Mouse (Mus musculus) intestine, embryonic 15.5 days (tissue): ENCODE measurements at regions not wholly inside any gene's neighbourhood (a gene's known extent, or its start where the extent isn't known, plus 50 kb on each side); places are given as distances from the start of the nearest gene placed in this dataset.

Experiments used
- ATAC-seq: fragments of 200-750 bp; cut with Nextera tagmentation; 2 replicates; pipeline ENCODE4 v1.8.0; 2017; ENCODE audit warnings: moderate TSS enrichment, moderate library complexity
- H3K27ac ChIP-seq: fragments of 300-500 bp; sonication (generic); 2 replicates; pipeline ENCODE4 v1.5.1; 2015; ENCODE audit warnings: mild to moderate bottlenecking, inconsistent platforms
- H3K27me3 ChIP-seq: fragments of 300-500 bp; sonication (generic); replicated peaks from 2 replicates; pipeline ENCODE4 v1.6.1; 2015; ENCODE audit warnings: inconsistent platforms
- H3K36me3 ChIP-seq: fragments of 300-500 bp; sonication (generic); 2 replicates; pipeline ENCODE4 v1.6.1; 2015; ENCODE audit warnings: inconsistent platforms
- H3K4me1 ChIP-seq: fragments of 300-500 bp; sonication (generic); replicated peaks from 2 replicates; pipeline ENCODE4 v1.6.1; 2015; ENCODE audit warnings: inconsistent platforms
- H3K4me2 ChIP-seq: fragments of 300-500 bp; sonication (generic); replicated peaks from 2 replicates; pipeline ENCODE4 v1.6.1; 2015; ENCODE audit warnings: mild to moderate bottlenecking, inconsistent platforms
- H3K4me3 ChIP-seq: fragments of 300-500 bp; sonication (generic); replicated peaks from 2 replicates; pipeline ENCODE4 v1.5.1; 2015; ENCODE audit warnings: inconsistent platforms
- H3K9ac ChIP-seq: fragments of 300-500 bp; sonication (generic); 2 replicates; pipeline ENCODE4 v1.6.1; 2015; ENCODE audit warnings: inconsistent platforms
- H3K9me3 ChIP-seq: fragments of 300-500 bp; sonication (generic); 2 replicates; pipeline ENCODE4 v1.6.1; 2016; ENCODE audit warnings: inconsistent platforms
- WGBS: fragments of 180-500 bp; shearing (Covaris S2); methylation state at CpG from one replicate; pipeline ENCODE4 v1.1.7; 2015; 5-methylcytosine and 5-hydroxymethylcytosine counted together

- H3K4me2 ChIP-seq, result no peak overlapping the region
- H3K4me1 ChIP-seq, result no peaks in the 10 kb centered on the region
- no peaks in the 10 kb centered on the region for H3K27me3 ChIP-seq
- ATAC-seq, result no peak
- 70% methylated on average over 12 of the region's 12 CpGs for WGBS
- no peak overlapping the region for H3K4me3 ChIP-seq
- no peak overlapping the region for H3K27ac ChIP-seq
- H3K9ac ChIP-seq, result no peak overlapping the region
- H3K9me3 ChIP-seq, result no peaks in the 10 kb centered on the region
- no peaks in the 10 kb centered on the region for H3K36me3 ChIP-seq
Observed at GRCm38 (mm10) chr1:35919840-35920734, 148.1 kb upstream of the Hs6st1 start.

GRCm38 (mm10) chr1:35924796-35925195, 143.4 kb upstream of the Hs6st1 start:
- H3K36me3 ChIP-seq, result no peaks in the 10 kb centered on the region
- H3K9me3 ChIP-seq, result no peaks in the 10 kb centered on the region
- no peak overlapping the region for H3K4me2 ChIP-seq
- WGBS, result 90% methylated on average over 4 of the region's 4 CpGs
- no peak overlapping the region for H3K27ac ChIP-seq
- H3K4me1 ChIP-seq, result peaks cover 22% of the 10 kb centered on the region
- no peak for ATAC-seq
- no peak overlapping the region for H3K4me3 ChIP-seq
- H3K27me3 ChIP-seq, result no peaks in the 10 kb centered on the region
- H3K9ac ChIP-seq, result no peak overlapping the region

DNA sequence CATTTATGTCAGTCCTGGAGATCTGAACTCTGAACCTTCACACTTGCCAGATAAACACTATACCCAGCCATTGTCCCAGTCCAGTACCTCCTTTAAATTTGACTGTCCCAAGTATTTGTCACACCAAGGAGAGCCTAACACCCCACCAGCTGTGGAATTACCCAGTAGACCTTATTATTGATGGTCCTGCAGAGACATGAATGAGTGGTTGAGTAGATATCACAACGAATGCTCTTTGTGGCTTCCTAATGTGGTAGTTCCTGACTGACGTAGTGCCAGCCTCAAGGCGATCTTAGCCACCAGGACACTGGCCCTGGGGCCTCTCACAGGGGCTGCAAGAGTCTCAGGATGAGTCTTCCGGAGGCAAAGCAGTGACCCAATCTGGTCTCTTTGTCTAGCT, 142.9 kb upstream of the Hs6st1 start:
- no peak for ATAC-seq

GRCm38 (mm10) chr1:35926191-35927048, 141.8 kb upstream of the Hs6st1 start:
- H3K4me2 ChIP-seq, result no peak overlapping the region
- no peaks in the 10 kb centered on the region for H3K36me3 ChIP-seq
- no peak overlapping the region for H3K4me3 ChIP-seq
- H3K9ac ChIP-seq, result no peak overlapping the region
- ATAC-seq, result peak; percentile 50
- no peaks in the 10 kb centered on the region for H3K27me3 ChIP-seq
- peaks cover 24% of the 10 kb centered on the region for H3K4me1 ChIP-seq
- H3K27ac ChIP-seq, result 0 out of 2 replicates have a peak overlapping the region, but pooled peaks have one; percentile 25
- H3K9me3 ChIP-seq, result no peaks in the 10 kb centered on the region
- 32% methylated on average over 5 of the region's 5 CpGs for WGBS

More for the DNA sequence above, 142.9 kb upstream of the Hs6st1 start:
- Histone ChIP-seq H3K4me3 (no peak overlapping the region), H3K27ac (no peak overlapping the region), H3K36me3 (no peaks in the 10 kb centered on the region), H3K9ac (no peak overlapping the region), H3K9me3 (no peaks in the 10 kb centered on the region), H3K27me3 (no peaks in the 10 kb centered on the region), H3K4me1 (peaks cover 24% of the 10 kb centered on the region), H3K4me2 (no peak overlapping the region)
- 92% methylated on average over 4 of the region's 4 CpGs for WGBS

GRCm38 (mm10) chr1:35927049-35927415, 141.2 kb upstream of the Hs6st1 start:
- ATAC-seq, result no peak
- Histone ChIP-seq H3K36me3 (no peaks in the 10 kb centered on the region), H3K4me3 (no peak overlapping the region), H3K9ac (no peak overlapping the region), H3K27me3 (no peaks in the 10 kb centered on the region), H3K9me3 (no peaks in the 10 kb centered on the region), H3K4me2 (no peak overlapping the region), H3K27ac (no peak overlapping the region), H3K4me1 (peaks cover 24% of the 10 kb centered on the region)
- WGBS, result 26% methylated on average over 3 of the region's 3 CpGs

- H3K27me3 ChIP-seq, result no peaks in the 10 kb centered on the region
- no peak overlapping the region for H3K4me2 ChIP-seq
- peaks cover 23% of the 10 kb centered on the region for H3K4me1 ChIP-seq
- no peak overlapping the region for H3K27ac ChIP-seq
- H3K9me3 ChIP-seq, result no peaks in the 10 kb centered on the region
- H3K4me3 ChIP-seq, result no peak overlapping the region
- no peak for ATAC-seq
- no peaks in the 10 kb centered on the region for H3K36me3 ChIP-seq
- H3K9ac ChIP-seq, result no peak overlapping the region
- WGBS, result 31% methylated on average over 3 of the region's 3 CpGs
Observed at GRCm38 (mm10) chr1:35930351-35930750, 137.8 kb upstream of the Hs6st1 start.

GRCm38 (mm10) chr1:35931056-35931455, 137.1 kb upstream of the Hs6st1 start:
- WGBS, result 54% methylated on average over 7 of the region's 7 CpGs
- ATAC-seq, result peak; percentile 84
- Histone ChIP-seq H3K9me3 (no peaks in the 10 kb centered on the region), H3K4me1 (peaks cover 16% of the 10 kb centered on the region), H3K27me3 (no peaks in the 10 kb centered on the region), H3K36me3 (no peaks in the 10 kb centered on the region), H3K4me3 (no peak overlapping the region), H3K4me2 (no peak overlapping the region), H3K9ac (no peak overlapping the region), H3K27ac (no peak overlapping the region)

DNA sequence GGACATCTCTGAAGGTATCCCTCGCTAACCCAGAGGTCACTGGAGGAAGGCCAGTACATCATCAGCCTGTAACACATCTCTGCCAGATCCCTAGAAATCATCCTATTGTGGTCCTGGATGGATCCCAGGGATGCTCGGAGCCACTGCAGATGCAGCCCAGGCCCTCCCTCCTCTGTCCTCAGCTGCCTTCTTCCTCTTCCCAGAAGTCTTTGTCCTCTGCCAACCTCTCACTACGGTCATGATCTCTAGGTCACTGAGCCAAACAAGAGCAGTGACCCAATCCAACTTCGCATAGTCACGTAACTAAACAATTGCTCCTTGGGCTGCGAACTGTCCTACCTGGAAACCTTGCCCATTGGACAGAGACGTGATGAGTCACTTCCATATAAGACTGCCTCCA, 134.7 kb upstream of the Hs6st1 start:
- WGBS, result 91% methylated on average over 7 of the region's 7 CpGs
- Histone ChIP-seq H3K4me1 (0 out of 2 replicates have a peak, but pooled peaks cover 4% of the 10 kb centered on the region), H3K27ac (no peak overlapping the region), H3K27me3 (no peaks in the 10 kb centered on the region), H3K4me2 (no peak overlapping the region), H3K9me3 (no peaks in the 10 kb centered on the region), H3K36me3 (no peaks in the 10 kb centered on the region), H3K4me3 (no peak overlapping the region), H3K9ac (no peak overlapping the region)
- no peak for ATAC-seq

DNA sequence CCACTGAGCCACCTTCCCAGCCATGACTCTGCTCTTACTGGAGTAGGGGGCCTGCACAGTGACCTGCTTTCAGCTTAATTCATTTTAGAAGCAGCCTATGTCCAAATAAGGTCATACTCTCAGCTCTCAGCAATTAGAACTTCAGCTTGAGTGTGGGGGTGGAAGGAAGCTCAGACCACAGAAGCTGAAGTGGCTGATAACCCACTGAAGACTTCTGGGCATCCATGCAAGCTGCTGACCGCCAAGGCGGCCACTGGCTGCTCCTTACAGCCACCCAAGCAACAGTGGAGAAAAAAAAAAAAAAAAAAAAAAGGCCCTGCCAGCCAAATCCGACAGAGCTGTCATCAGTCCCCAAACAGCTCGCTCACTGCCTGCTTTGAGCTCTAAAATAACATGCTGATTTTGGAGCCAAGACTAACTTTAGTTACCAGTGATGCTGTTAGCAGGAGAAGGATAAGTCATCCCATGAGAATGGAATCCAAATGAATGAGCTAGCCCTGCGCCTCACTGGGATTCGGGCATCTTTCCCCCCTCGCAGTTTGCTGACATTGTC, 133.0 kb upstream of the Hs6st1 start:
- ATAC-seq, result no peak
- no peak overlapping the region for H3K27ac ChIP-seq
- H3K27me3 ChIP-seq, result no peaks in the 10 kb centered on the region
- no peaks in the 10 kb centered on the region for H3K4me1 ChIP-seq
- WGBS, result 67% methylated on average over 7 of the region's 7 CpGs
- H3K36me3 ChIP-seq, result no peaks in the 10 kb centered on the region
- H3K4me3 ChIP-seq, result no peak overlapping the region
- H3K9ac ChIP-seq, result no peak overlapping the region
- H3K9me3 ChIP-seq, result no peaks in the 10 kb centered on the region
- H3K4me2 ChIP-seq, result no peak overlapping the region

DNA sequence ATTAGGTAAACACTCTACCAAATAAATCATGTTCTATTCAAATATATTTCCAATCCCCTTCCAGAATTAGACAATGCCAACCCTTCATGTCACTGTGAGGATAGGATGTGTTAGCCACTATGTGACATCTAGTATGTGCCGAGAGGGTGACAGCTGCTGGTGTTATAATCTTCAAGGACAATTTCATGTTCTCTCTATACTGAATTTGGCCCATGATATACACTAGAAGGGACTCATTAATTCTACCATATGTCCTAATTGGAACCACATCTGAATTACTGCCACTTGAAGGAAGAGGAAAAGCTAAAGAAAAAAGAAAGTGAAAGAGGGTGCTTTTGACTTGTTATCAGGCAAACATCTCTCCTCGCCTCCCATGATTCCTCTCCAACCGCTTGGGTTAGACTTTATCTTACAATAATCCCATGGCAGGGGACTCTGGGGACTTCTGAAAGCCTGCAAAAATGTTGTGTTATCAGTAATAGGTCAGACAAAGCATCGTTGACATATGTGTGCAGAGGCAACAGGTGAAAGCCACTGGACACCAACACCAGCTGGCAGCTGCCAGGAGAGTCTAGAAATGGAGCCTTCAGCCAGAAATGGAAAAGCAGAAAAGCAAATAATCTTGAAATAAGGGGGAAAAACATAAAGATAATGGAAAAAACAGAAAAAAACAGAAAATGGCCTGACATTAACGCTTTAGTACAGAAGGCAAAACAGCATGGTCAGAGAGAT, 131.7 kb upstream of the Hs6st1 start:
- Histone ChIP-seq H3K4me3 (no peak overlapping the region), H3K9ac (no peak overlapping the region), H3K27ac (no peak overlapping the region), H3K27me3 (no peaks in the 10 kb centered on the region), H3K4me1 (no peaks in the 10 kb centered on the region), H3K9me3 (no peaks in the 10 kb centered on the region), H3K4me2 (no peak overlapping the region), H3K36me3 (no peaks in the 10 kb centered on the region)
- 73% methylated on average over 5 of the region's 5 CpGs for WGBS
- no peak for ATAC-seq

DNA sequence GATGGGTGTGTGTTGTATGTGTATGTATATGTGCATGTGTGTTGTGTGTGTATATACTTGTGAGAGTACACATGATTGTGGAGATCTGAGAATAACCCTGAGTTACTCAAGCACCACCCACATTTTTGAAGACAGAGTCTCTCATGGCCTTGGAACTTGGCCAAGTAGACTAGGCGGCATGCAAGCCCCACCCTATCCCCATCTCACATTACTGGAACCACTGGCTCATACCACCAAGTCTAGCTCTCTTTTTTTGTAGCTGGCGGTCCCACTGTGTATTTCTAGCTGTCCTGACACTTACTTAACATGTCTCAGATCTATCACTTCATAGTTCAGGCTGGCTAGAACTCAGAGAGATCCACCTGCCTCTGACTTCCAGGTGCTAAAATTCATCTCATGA, 128.0 kb upstream of the Hs6st1 start:
- 0 out of 2 replicates have a peak, but pooled peaks have one; percentile 21 for ATAC-seq
- Histone ChIP-seq H3K9ac (no peak overlapping the region), H3K27ac (no peak overlapping the region), H3K9me3 (no peaks in the 10 kb centered on the region), H3K4me3 (no peak overlapping the region), H3K27me3 (no peaks in the 10 kb centered on the region), H3K4me2 (no peak overlapping the region), H3K36me3 (no peaks in the 10 kb centered on the region), H3K4me1 (no peaks in the 10 kb centered on the region)
- WGBS, result 44% methylated on average over 2 of the region's 2 CpGs

DNA sequence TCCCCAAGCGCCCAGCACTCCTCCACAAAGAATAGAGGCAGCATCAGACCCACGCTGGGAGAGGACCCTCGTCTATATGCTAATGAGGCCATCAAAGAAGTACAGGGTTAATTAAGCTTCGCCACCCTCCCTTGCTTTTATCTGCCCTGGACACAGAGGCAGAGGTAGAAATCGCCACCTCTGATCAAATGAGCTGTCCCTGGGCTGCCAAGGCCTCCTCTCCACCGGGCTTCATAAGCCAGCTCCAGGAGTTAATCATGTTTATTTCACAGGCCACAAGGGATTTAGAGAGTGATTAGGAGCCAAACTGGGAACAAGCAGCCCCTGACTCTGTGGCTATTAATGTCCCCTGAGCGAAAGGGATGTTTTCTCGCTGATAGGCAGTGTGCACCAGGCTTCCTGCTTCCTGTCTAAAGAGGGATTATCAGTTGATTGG, 126.5 kb upstream of the Hs6st1 start:
- Histone ChIP-seq H3K27ac (no peak overlapping the region), H3K4me3 (no peak overlapping the region), H3K36me3 (no peaks in the 10 kb centered on the region), H3K4me1 (no peaks in the 10 kb centered on the region), H3K9ac (no peak overlapping the region), H3K4me2 (no peak overlapping the region), H3K9me3 (no peaks in the 10 kb centered on the region), H3K27me3 (no peaks in the 10 kb centered on the region)
- ATAC-seq, result no peak
- WGBS, result 49% methylated on average over 8 of the region's 8 CpGs
